Mouse (Mus musculus) CD4-positive, CD25-positive, alpha-beta regulatory T cell, adult 9 weeks (primary cell): ENCODE results near the gene Ctnnd2. TPM values are rescaled to one million over a fixed set of nuclear protein-coding genes. Genes with fewer than 3 reads are reported as not detected.

Source experiments
- polyA plus RNA-seq: library from polyadenylated mRNA; unstranded; fragments of 100-300 nt; shearing (Covaris generic); gene quantifications from one replicate; pipeline ENCODE4 v1.2.1, GENCODE M21; 2017

The Ctnnd2 gene
- not detected for polyA plus RNA-seq

DNA sequence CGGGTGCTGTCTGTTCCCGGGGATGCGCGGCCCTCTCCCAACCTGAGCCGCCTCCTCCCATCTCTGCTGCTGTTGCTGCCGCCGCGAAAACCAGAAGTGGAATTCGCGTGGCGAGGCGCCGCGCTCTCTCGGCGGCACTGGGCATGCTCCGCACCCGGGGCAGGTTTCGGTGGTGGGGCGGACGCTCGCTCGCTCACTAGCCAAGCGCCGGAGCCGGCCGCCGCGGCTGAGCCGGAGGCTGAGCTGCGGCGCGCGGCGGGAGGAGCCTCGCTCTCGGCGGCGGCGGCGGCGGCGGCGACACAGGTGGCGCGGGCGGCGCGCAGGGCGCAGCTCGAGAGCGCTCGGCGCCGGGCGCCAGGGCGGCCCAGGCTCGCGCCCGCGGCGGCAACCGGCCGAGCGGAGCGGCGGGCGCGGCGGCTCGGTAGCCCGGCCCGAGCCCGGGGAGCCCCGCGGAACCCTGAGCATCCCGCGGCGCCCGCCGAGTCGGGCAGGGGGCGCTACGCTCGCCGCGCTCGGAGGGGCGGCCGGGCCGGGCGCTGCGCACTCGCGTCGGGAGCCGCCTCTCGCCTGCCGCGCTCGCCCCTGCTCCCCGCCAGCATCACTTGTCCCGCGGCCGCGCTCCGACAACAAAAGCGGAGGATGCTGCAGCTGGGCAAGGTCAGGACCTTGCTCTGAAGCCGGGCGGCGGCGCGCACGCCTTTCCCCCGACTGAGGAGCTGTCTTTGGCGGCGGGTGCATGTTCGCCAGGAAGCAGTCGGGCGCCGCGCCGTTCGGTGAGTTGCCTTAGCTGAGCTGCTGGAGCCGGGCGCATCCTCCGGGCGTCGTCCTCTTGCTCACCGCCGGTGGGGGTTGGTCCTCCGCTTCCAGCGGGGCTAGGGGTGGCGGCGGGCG is at the start of gene Ctnnd2:
Gene Ctnnd2 (plus strand): TSS at position 203 of the 891 bp plus-strand sequence.

